Mouse (Mus musculus) forebrain, embryonic 14.5 days (tissue): ENCODE measurements at regions not wholly inside any gene's neighbourhood (a gene's known extent, or its start where the extent isn't known, plus 50 kb on each side); places are given as distances from the start of the nearest gene placed in this dataset.
A peak's percentile ranks its signal among the peaks of the same experiment; 100 is the strongest.

Experiments
- ATAC-seq: fragments of 200-750 bp; cut with Nextera tagmentation; 2 replicates; pipeline ENCODE4 v1.8.0; 2017; ENCODE audit warnings: mild to moderate bottlenecking, moderate library complexity
- DNase-seq: peaks from one replicate; pipeline ENCODE4 v3.0.0-alpha.2; 2015; ENCODE audit warnings: low spot score
- H3K27ac ChIP-seq: fragments of 300-500 bp; sonication (generic); 2 replicates; pipeline ENCODE4 v1.5.1; 2014; ENCODE audit warnings: low read depth, mild to moderate bottlenecking, control low read depth, low read length, moderate library complexity
- H3K27me3 ChIP-seq: fragments of 300-500 bp; sonication (generic); replicated peaks from 2 replicates; pipeline ENCODE4 v1.6.1; 2014; ENCODE audit warnings: low read length, control low read depth, mixed read lengths; ENCODE audit not compliant: control insufficient read depth, insufficient read depth
- H3K36me3 ChIP-seq: fragments of 300-500 bp; sonication (generic); 2 replicates; pipeline ENCODE4 v1.6.1; 2014; ENCODE audit warnings: low read length, control low read depth; ENCODE audit not compliant: control insufficient read depth, insufficient read depth
- H3K4me1 ChIP-seq: fragments of 300-500 bp; sonication (generic); 2 replicates; pipeline ENCODE4 v1.6.1; 2014; ENCODE audit warnings: antibody characterized with exemption, low read length, control low read depth; ENCODE audit not compliant: control insufficient read depth, insufficient read depth
- H3K4me2 ChIP-seq: fragments of 300-500 bp; sonication (generic); 2 replicates; pipeline ENCODE4 v1.6.1; 2014; ENCODE audit warnings: mild to moderate bottlenecking, control low read depth, low read length
- H3K4me3 ChIP-seq: fragments of 300-500 bp; sonication (generic); 2 replicates; pipeline ENCODE4 v1.5.1; 2014; ENCODE audit warnings: low read depth, low read length, control low read depth
- H3K9ac ChIP-seq: fragments of 300-500 bp; sonication (generic); 2 replicates; pipeline ENCODE4 v1.6.1; 2014; ENCODE audit warnings: mild to moderate bottlenecking, low read length, control low read depth, moderate library complexity
- H3K9me3 ChIP-seq: fragments of 300-500 bp; sonication (generic); replicated peaks from 2 replicates; pipeline ENCODE4 v1.6.1; 2016; ENCODE audit warnings: low read length, control low read depth, mixed read lengths; ENCODE audit not compliant: control insufficient read depth
- WGBS: fragments of 180-500 bp; shearing (Covaris S2); extraction: QIAGEN DNeasy Blood & Tissue Kit; methylation state at CpG from one replicate; pipeline ENCODE4 v1.1.7; 2014; 5-methylcytosine and 5-hydroxymethylcytosine counted together

GRCm38 (mm10) chr13:107641926-107642657, 402.2 kb upstream of the Smim15 start:
- DNase-seq (peak; percentile 85), ATAC-seq (peak; percentile 70)
- no peaks in the 10 kb centered on the region for H3K9me3 ChIP-seq
- no peaks in the 10 kb centered on the region for H3K27me3 ChIP-seq
- H3K4me2 ChIP-seq = no peak overlapping the region
- no peak overlapping the region for H3K9ac ChIP-seq
- no peaks in the 10 kb centered on the region for H3K36me3 ChIP-seq
- no peak overlapping the region for H3K4me3 ChIP-seq
- 0 out of 2 replicates have a peak overlapping the region, but pooled peaks have one; percentile 3 for H3K27ac ChIP-seq
- H3K4me1 ChIP-seq = peaks cover 15% of the 10 kb centered on the region; the same call in 1 of the 2 replicates
- WGBS = 21% methylated on average over 14 of the region's 14 CpGs

- WGBS = 96% methylated on average over 4 of the region's 4 CpGs
- Histone ChIP-seq H3K9ac (no peak overlapping the region), H3K36me3 (no peaks in the 10 kb centered on the region), H3K4me2 (no peak overlapping the region), H3K27me3 (no peaks in the 10 kb centered on the region), H3K9me3 (no peaks in the 10 kb centered on the region), H3K4me3 (no peak overlapping the region), H3K27ac (no peak overlapping the region), H3K4me1 (peaks cover 11% of the 10 kb centered on the region)
- ATAC-seq = no peak
- DNase-seq = no peak
Observed at GRCm38 (mm10) chr13:107639620-107640019, 404.6 kb upstream of the Smim15 start.

- H3K4me2 ChIP-seq = no peak overlapping the region
- H3K27ac ChIP-seq = no peak overlapping the region
- no peaks in the 10 kb centered on the region for H3K36me3 ChIP-seq
- no peaks in the 10 kb centered on the region for H3K27me3 ChIP-seq
- H3K4me3 ChIP-seq = no peak overlapping the region
- H3K9me3 ChIP-seq = no peaks in the 10 kb centered on the region
- H3K9ac ChIP-seq = no peak overlapping the region
- 96% methylated on average over 5 of the region's 5 CpGs for WGBS
- ATAC-seq (no peak), DNase-seq (no peak)
- peaks cover 7% of the 10 kb centered on the region for H3K4me1 ChIP-seq
Observed at GRCm38 (mm10) chr13:107637269-107637668, 407.0 kb upstream of the Smim15 start.

- DNase-seq = peak; percentile 44
- no peaks in the 10 kb centered on the region for H3K36me3 ChIP-seq
- WGBS = 7% methylated on average over 5 of the region's 5 CpGs
- H3K4me1 ChIP-seq = peaks cover 6% of the 10 kb centered on the region
- no peak overlapping the region for H3K27ac ChIP-seq
- no peak overlapping the region for H3K9ac ChIP-seq
- no peaks in the 10 kb centered on the region for H3K9me3 ChIP-seq
- ATAC-seq = no peak
- no peak overlapping the region for H3K4me3 ChIP-seq
- no peak overlapping the region for H3K4me2 ChIP-seq
- H3K27me3 ChIP-seq = no peaks in the 10 kb centered on the region
Observed at GRCm38 (mm10) chr13:107635114-107635513, 409.1 kb upstream of the Smim15 start.

GRCm38 (mm10) chr13:107627073-107627472, 417.2 kb upstream of the Smim15 start:
- H3K4me2 ChIP-seq = no peak overlapping the region
- H3K36me3 ChIP-seq = no peaks in the 10 kb centered on the region
- no peak overlapping the region for H3K9ac ChIP-seq
- no peaks in the 10 kb centered on the region for H3K27me3 ChIP-seq
- WGBS = 81% methylated on average over 2 of the region's 2 CpGs
- H3K4me1 ChIP-seq = no peaks in the 10 kb centered on the region
- H3K4me3 ChIP-seq = no peak overlapping the region
- H3K27ac ChIP-seq = no peak overlapping the region
- H3K9me3 ChIP-seq = no peaks in the 10 kb centered on the region
- DNase-seq = no peak
- ATAC-seq = no peak

GRCm38 (mm10) chr13:107626670-107627069, 417.6 kb upstream of the Smim15 start:
- Histone ChIP-seq H3K4me1 (no peaks in the 10 kb centered on the region), H3K36me3 (no peaks in the 10 kb centered on the region), H3K4me2 (no peak overlapping the region), H3K9me3 (no peaks in the 10 kb centered on the region), H3K4me3 (no peak overlapping the region), H3K9ac (no peak overlapping the region), H3K27ac (no peak overlapping the region), H3K27me3 (no peaks in the 10 kb centered on the region)
- DNase-seq (no peak), ATAC-seq (no peak)
- 52% methylated on average over 8 of the region's 8 CpGs for whole genome bisulfite sequencing

- WGBS = 69% methylated on average over 2 of the region's 2 CpGs
- peaks cover 22% of the 10 kb centered on the region for H3K4me1 ChIP-seq
Observed at GRCm38 (mm10) chr13:107621337-107621736, 422.9 kb upstream of the Smim15 start.

GRCm38 (mm10) chr13:107620887-107621286, 423.4 kb upstream of the Smim15 start:
- 79% methylated on average over 2 of the region's 2 CpGs for WGBS
- Histone ChIP-seq H3K9ac (no peak overlapping the region), H3K27ac (no peak overlapping the region), H3K4me2 (no peak overlapping the region), H3K4me3 (no peak overlapping the region), H3K9me3 (no peaks in the 10 kb centered on the region), H3K27me3 (no peaks in the 10 kb centered on the region), H3K36me3 (no peaks in the 10 kb centered on the region), H3K4me1 (peaks cover 22% of the 10 kb centered on the region)
- DNase-seq = no peak
- no peak for ATAC-seq

More at GRCm38 (mm10) chr13:107621337-107621736, 422.9 kb upstream of the Smim15 start:
- ATAC-seq (no peak), DNase-seq (no peak)
- Histone ChIP-seq H3K9me3 (no peaks in the 10 kb centered on the region), H3K9ac (no peak overlapping the region), H3K27ac (no peak overlapping the region), H3K4me2 (no peak overlapping the region), H3K36me3 (no peaks in the 10 kb centered on the region), H3K4me3 (no peak overlapping the region), H3K27me3 (no peaks in the 10 kb centered on the region)

GRCm38 (mm10) chr13:107620210-107620609, 424.0 kb upstream of the Smim15 start:
- Histone ChIP-seq H3K4me1 (peaks cover 22% of the 10 kb centered on the region), H3K36me3 (no peaks in the 10 kb centered on the region), H3K27me3 (no peaks in the 10 kb centered on the region), H3K9me3 (no peaks in the 10 kb centered on the region), H3K27ac (no peak overlapping the region), H3K4me3 (no peak overlapping the region), H3K9ac (no peak overlapping the region), H3K4me2 (no peak overlapping the region)
- DNase-seq (no peak), ATAC-seq (no peak)
- 18% methylated on average over 6 of the region's 6 CpGs for WGBS
